ENCODE assay signal across 19 mouse cellular contexts in the genomic region with DNA sequence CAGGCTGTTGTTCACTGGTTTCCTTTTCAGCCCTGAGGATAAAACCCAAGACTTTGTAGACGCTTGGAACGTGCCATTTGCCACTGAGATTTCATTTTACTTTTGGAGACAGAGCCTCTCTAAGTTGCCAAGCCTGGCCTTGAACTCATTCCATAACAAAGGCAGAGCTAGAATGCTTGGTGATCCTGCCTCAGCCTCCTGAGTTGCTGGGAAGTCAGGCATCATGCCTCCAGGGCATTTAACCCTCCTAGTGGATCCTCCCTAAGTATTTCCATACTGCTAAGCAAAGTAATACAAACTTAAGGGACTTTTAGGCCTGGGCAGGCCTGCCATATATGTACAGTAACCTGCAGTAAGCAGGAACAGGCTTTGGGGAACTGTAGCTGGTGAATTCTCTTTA.
"Had no signal": no experiment of that assay in that cellular context is flagged by ENCODE, and none has a peak within 500 bp of the region (broad histone marks: within the 10 kb centered on the region; RNA-seq: fewer than 3 reads in every experiment).

No protein-coding gene starts in this region.

- H3K9ac ChIP-seq: lung, embryonic 14.5 days; midbrain, embryonic 12.5 days; neural tube, embryonic 13.5 days; neural tube, embryonic 15.5 days had no signal

- H3K9me3 ChIP-seq: midbrain, embryonic 10.5 days; midbrain, embryonic 12.5 days; neural tube, embryonic 13.5 days; neural tube, embryonic 15.5 days had no signal

- H3K27ac ChIP-seq: midbrain, embryonic 10.5 days; midbrain, embryonic 12.5 days; neural tube, embryonic 13.5 days; neural tube, embryonic 15.5 days had no signal

- H3K4me3 ChIP-seq: midbrain, embryonic 10.5 days; midbrain, embryonic 12.5 days; myocyte; neural tube, embryonic 13.5 days; neural tube, embryonic 15.5 days had no signal

- H3K36me3 ChIP-seq: midbrain, embryonic 10.5 days; midbrain, embryonic 12.5 days; neural tube, embryonic 13.5 days; neural tube, embryonic 15.5 days had no signal

- H3K4me1 ChIP-seq: midbrain, embryonic 10.5 days; midbrain, embryonic 12.5 days; neural tube, embryonic 13.5 days; neural tube, embryonic 15.5 days had no signal

- ATAC-seq: midbrain, embryonic 16.5 days had no signal

- H3K4me2 ChIP-seq: lung, embryonic 14.5 days; midbrain, embryonic 12.5 days; neural tube, embryonic 13.5 days; neural tube, embryonic 15.5 days had no signal

- H3K27me3 ChIP-seq: midbrain, embryonic 12.5 days; neural tube, embryonic 13.5 days; neural tube, embryonic 15.5 days had no signal

- DNase-seq: lung, adult 18-20 months; lung, embryonic 14.5 days; lung, postnatal 10 days; lung, postnatal 4 days; midbrain, embryonic 14.5 days; retina, postnatal 1 day; right cerebral cortex, adult 18-20 months; right cerebral cortex, postnatal 25 days; right cerebral cortex, postnatal 4 days; spleen, adult 18-20 months; thymus, adult 18-20 months; thymus, postnatal 14 days; thymus, postnatal 36 days had no signal
